Mouse (Mus musculus) bone marrow, adult 2 months (tissue): ENCODE results near the gene Fbxo47. TPM values are rescaled to one million over a fixed set of nuclear protein-coding genes. Genes with fewer than 3 reads are reported as not detected.

Experiments used
- H3K27ac ChIP-seq: fragments of 200-500 bp; 2 replicates; pipeline ENCODE4 v1.5.1; 2012; ENCODE audit warnings: low read depth, mild to moderate bottlenecking, control low read depth, inconsistent platforms, low read length; ENCODE audit not compliant: control insufficient read depth, poor library complexity, insufficient read depth
- H3K4me1 ChIP-seq: fragments of 200-500 bp; 2 replicates; pipeline ENCODE4 v1.6.1; 2011; ENCODE audit warnings: low read length; ENCODE audit not compliant: control insufficient read depth, insufficient read depth
- H3K4me3 ChIP-seq: fragments of 200-500 bp; replicated peaks from 2 replicates; pipeline ENCODE3; 2011; ENCODE audit warnings: mild to moderate bottlenecking, low read depth, low read length, control low read depth; ENCODE audit not compliant: control insufficient read depth
- CTCF ChIP-seq: fragments of 200-500 bp; IDR thresholded peaks from 2 replicates; pipeline ENCODE4 v1.5.1; 2011; ENCODE audit warnings: low read length, control low read depth; ENCODE audit not compliant: control insufficient read depth, insufficient read depth
- POLR2A ChIP-seq: fragments of 200-500 bp; IDR thresholded peaks from 2 replicates; pipeline ENCODE4 v1.6.1; 2011; ENCODE audit warnings: low read depth, mild to moderate bottlenecking, control low read depth, low read length, borderline replicate concordance; ENCODE audit not compliant: control insufficient read depth
- WGBS: fragments of 180-500 bp; shearing (Covaris S2); methylation state at CpG from one replicate; pipeline ENCODE4 v1.1.7; 2018; 5-methylcytosine and 5-hydroxymethylcytosine counted together
- polyA plus RNA-seq: library from polyadenylated mRNA; stranded (reverse); fragments of >200 nt; gene quantifications from 2 replicates; pipeline ENCODE4 v1.2.4, GENCODE M21; 2011; ENCODE audit warnings: low replicate concordance; ENCODE audit not compliant: missing spikeins, insufficient read depth, insufficient read length

Gene Fbxo47
- polyA plus RNA-seq, 1 experiment: not detected

GRCm38 (mm10) chr11:97816916-97817315 lies 67.0 kb downstream of the Fbxo47 start:
- H3K4me1 ChIP-seq: peaks cover 24% of the 10 kb centered on the region
- TF ChIP-seq POLR2A (no peak), CTCF (no peak)
- WGBS: 77% methylated on average over 9 of the region's 9 CpGs
- H3K27ac ChIP-seq: peak overlapping the region; percentile 2
- H3K4me3 ChIP-seq: no peak overlapping the region

GRCm38 (mm10) chr11:97816176-97816575 lies 67.8 kb downstream of the Fbxo47 start:
- Histone ChIP-seq H3K27ac (peak overlapping the region; percentile 40; the same call in 1 of the 2 replicates), H3K4me1 (peaks cover 24% of the 10 kb centered on the region), H3K4me3 (no peak overlapping the region)
- TF ChIP-seq POLR2A: no peak
- no peak for TF ChIP-seq CTCF
- 78% methylated on average over 5 of the region's 5 CpGs for WGBS

GRCm38 (mm10) chr11:97815736-97816135 lies 68.2 kb downstream of the Fbxo47 start:
- TF ChIP-seq POLR2A: no peak
- no peak for TF ChIP-seq CTCF
- H3K27ac ChIP-seq: peak overlapping the region; percentile 68

GRCm38 (mm10) chr11:97813746-97814515 lies 70.0 kb downstream of the Fbxo47 start:
- no peak for TF ChIP-seq CTCF
- no peak for TF ChIP-seq POLR2A
- Histone ChIP-seq H3K4me1 (peaks cover 21% of the 10 kb centered on the region), H3K4me3 (no peak overlapping the region), H3K27ac (no peak overlapping the region)
- WGBS: 81% methylated on average over 17 of the region's 17 CpGs

More at GRCm38 (mm10) chr11:97815736-97816135, 68.2 kb downstream of the Fbxo47 start:
- 42% methylated on average over 11 of the region's 11 CpGs for WGBS
- H3K4me3 ChIP-seq: no peak overlapping the region
- H3K4me1 ChIP-seq: peaks cover 23% of the 10 kb centered on the region

- Histone ChIP-seq H3K27ac (no peak overlapping the region), H3K4me1 (peaks cover 16% of the 10 kb centered on the region), H3K4me3 (no peak overlapping the region)
- WGBS: 78% methylated on average over 7 of the region's 7 CpGs
- TF ChIP-seq CTCF (no peak), POLR2A (no peak)
Observed at GRCm38 (mm10) chr11:97813085-97813484, 70.9 kb downstream of the Fbxo47 start.

GRCm38 (mm10) chr11:97812491-97812921 lies 71.4 kb downstream of the Fbxo47 start:
- Histone ChIP-seq H3K4me1 (peaks cover 13% of the 10 kb centered on the region), H3K4me3 (no peak overlapping the region), H3K27ac (no peak overlapping the region)
- WGBS: 73% methylated on average over 3 of the region's 3 CpGs
- TF ChIP-seq CTCF (no peak), POLR2A (no peak)

- no peak for TF ChIP-seq POLR2A
- TF ChIP-seq CTCF: no peak
- Histone ChIP-seq H3K4me3 (no peak overlapping the region), H3K4me1 (peaks cover 10% of the 10 kb centered on the region), H3K27ac (no peak overlapping the region)
- WGBS: 73% methylated on average over 13 of the region's 13 CpGs
Observed at GRCm38 (mm10) chr11:97811569-97812362, 72.2 kb downstream of the Fbxo47 start.

- Histone ChIP-seq H3K27ac (no peak overlapping the region), H3K4me3 (no peak overlapping the region), H3K4me1 (peaks cover 7% of the 10 kb centered on the region)
- TF ChIP-seq POLR2A (no peak), CTCF (no peak)
- WGBS: 61% methylated on average over 3 of the region's 3 CpGs
Observed at GRCm38 (mm10) chr11:97810970-97811369, 73.0 kb downstream of the Fbxo47 start.
